Mouse (Mus musculus): ENCODE results near the gene Cmklr1. TPM values are rescaled to one million over a fixed set of nuclear protein-coding genes. Genes with fewer than 3 reads are reported as not detected.

Cmklr1 gene
- polyA plus RNA-seq, 1 experiment from 2014 or later: 63.8 TPM

DNA sequence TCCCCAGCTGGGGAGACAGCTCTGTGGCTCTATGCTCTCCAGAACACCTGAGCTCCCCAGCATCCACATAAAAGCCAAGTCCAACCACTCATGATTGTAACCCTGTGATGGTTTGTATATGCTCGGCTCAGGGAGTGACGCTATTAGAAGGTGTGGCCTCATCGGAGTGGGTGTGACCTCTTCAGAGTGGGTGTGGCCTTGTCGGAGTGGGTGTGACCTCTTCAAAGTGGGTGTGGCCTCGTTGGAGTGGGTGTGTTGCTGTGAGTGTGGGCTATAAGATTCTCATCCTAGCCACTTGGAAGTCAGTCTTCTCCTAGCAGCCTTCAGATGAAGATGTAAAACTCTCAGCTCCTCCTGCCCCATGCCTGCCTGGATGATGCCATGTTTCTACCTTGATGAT, 37.3 kb upstream of the Cmklr1 start:
- H3K4me1 ChIP-seq (ENCODE audit: insufficient read depth, low read depth, low read length): no peaks in the 10 kb centered on the region
- no peak for DNase-seq (ENCODE audit: low spot score)

GRCm38 (mm10) chr5:113685471-113685870, 35.2 kb upstream of the Cmklr1 start:
- WGBS: 62% methylated on average over 5 of the region's 5 CpGs
- no peak overlapping the region for H3K27ac ChIP-seq (ENCODE audit: low read length)
- ATAC-seq: no peak

More for the DNA sequence above, 37.3 kb upstream of the Cmklr1 start:
- TF ChIP-seq CTCF (IDR thresholded peaks at IDR 0.05) (no peak), EP300 (IDR thresholded peaks at IDR 0.05) (no peak)
- Histone ChIP-seq H3K4me2 (replicated peaks; ENCODE audit: low read depth, low read length) (no peak overlapping the region), H3K4me3 (ENCODE audit: low read depth, low read length) (no peak overlapping the region), H3K27me3 (replicated peaks; ENCODE audit: insufficient read depth, low read length) (no peaks in the 10 kb centered on the region), H3K9me3 (ENCODE audit: low read length) (no peaks in the 10 kb centered on the region), H3K36me3 (ENCODE audit: insufficient read depth, low read length) (no peaks in the 10 kb centered on the region), H3K9ac (replicated peaks; ENCODE audit: low read depth) (no peak overlapping the region), H3K27ac (ENCODE audit: low read length) (no peak overlapping the region)
- ATAC-seq: no peak
- 73% methylated on average over 5 of the region's 5 CpGs for WGBS

GRCm38 (mm10) chr5:113683246-113683645, 33.0 kb upstream of the Cmklr1 start:
- no peaks in the 10 kb centered on the region for H3K9me3 ChIP-seq (ENCODE audit: low read length)
- no peak overlapping the region for H3K27ac ChIP-seq (ENCODE audit: low read length)
- no peak for TF ChIP-seq CTCF (IDR thresholded peaks at IDR 0.05)
- ATAC-seq (no peak), DNase-seq (ENCODE audit: low spot score) (no peak)
- H3K27me3 ChIP-seq (replicated peaks; ENCODE audit: insufficient read depth, low read length): no peaks in the 10 kb centered on the region
- no peak overlapping the region for H3K4me2 ChIP-seq (replicated peaks; ENCODE audit: low read depth, low read length)
- no peak overlapping the region for H3K4me3 ChIP-seq (ENCODE audit: low read depth, low read length)
- H3K9ac ChIP-seq (replicated peaks; ENCODE audit: low read depth): no peak overlapping the region
- WGBS: 85% methylated on average over 5 of the region's 5 CpGs
- no peaks in the 10 kb centered on the region for H3K4me1 ChIP-seq (ENCODE audit: insufficient read depth, low read depth, low read length)
- H3K36me3 ChIP-seq (ENCODE audit: insufficient read depth, low read length): no peaks in the 10 kb centered on the region

More at GRCm38 (mm10) chr5:113685471-113685870, 35.2 kb upstream of the Cmklr1 start:
- Histone ChIP-seq H3K9ac (replicated peaks; ENCODE audit: low read depth) (no peak overlapping the region), H3K9me3 (ENCODE audit: low read length) (no peaks in the 10 kb centered on the region), H3K4me1 (ENCODE audit: insufficient read depth, low read depth, low read length) (no peaks in the 10 kb centered on the region), H3K4me2 (replicated peaks; ENCODE audit: low read depth, low read length) (no peak overlapping the region), H3K36me3 (ENCODE audit: insufficient read depth, low read length) (no peaks in the 10 kb centered on the region), H3K27me3 (replicated peaks; ENCODE audit: insufficient read depth, low read length) (no peaks in the 10 kb centered on the region), H3K4me3 (ENCODE audit: low read depth, low read length) (no peak overlapping the region)
- DNase-seq (ENCODE audit: low spot score): no peak
- no peak for TF ChIP-seq EP300 (IDR thresholded peaks at IDR 0.05)

DNA sequence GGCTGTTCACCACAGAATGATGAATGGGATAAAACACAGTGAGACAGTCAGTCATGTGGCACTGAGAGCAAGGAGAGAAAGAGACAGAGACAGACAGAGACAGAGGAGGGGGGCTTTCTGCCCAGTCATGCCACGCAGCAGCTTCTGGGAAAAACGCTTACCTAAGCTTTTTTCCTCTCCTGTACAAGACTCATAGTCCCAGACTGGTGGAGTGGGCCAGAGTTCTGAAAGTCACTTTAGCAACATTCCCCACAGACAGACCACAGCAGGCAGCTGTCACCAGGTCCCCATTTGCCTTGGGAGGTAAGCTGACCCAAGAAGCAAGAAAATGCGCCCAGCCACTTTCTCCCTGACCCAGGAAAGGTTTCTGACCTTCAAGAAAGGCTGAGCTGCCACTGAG, 32.2 kb upstream of the Cmklr1 start:
- WGBS: 73% methylated on average over 3 of the region's 3 CpGs
- no peak for TF ChIP-seq CTCF (IDR thresholded peaks at IDR 0.05)
- no peak for TF ChIP-seq EP300 (IDR thresholded peaks at IDR 0.05)
- no peaks in the 10 kb centered on the region for H3K9me3 ChIP-seq (ENCODE audit: low read length)
- no peak overlapping the region for H3K4me3 ChIP-seq (ENCODE audit: low read depth, low read length)
- DNase-seq (ENCODE audit: low spot score) (no peak), ATAC-seq (no peak)
- H3K27me3 ChIP-seq (replicated peaks; ENCODE audit: insufficient read depth, low read length): no peaks in the 10 kb centered on the region
- no peak overlapping the region for H3K9ac ChIP-seq (replicated peaks; ENCODE audit: low read depth)
- H3K4me1 ChIP-seq (ENCODE audit: insufficient read depth, low read depth, low read length): no peaks in the 10 kb centered on the region
- H3K4me2 ChIP-seq (replicated peaks; ENCODE audit: low read depth, low read length): no peak overlapping the region
- H3K27ac ChIP-seq (ENCODE audit: low read length): no peak overlapping the region
- no peaks in the 10 kb centered on the region for H3K36me3 ChIP-seq (ENCODE audit: insufficient read depth, low read length)

DNA sequence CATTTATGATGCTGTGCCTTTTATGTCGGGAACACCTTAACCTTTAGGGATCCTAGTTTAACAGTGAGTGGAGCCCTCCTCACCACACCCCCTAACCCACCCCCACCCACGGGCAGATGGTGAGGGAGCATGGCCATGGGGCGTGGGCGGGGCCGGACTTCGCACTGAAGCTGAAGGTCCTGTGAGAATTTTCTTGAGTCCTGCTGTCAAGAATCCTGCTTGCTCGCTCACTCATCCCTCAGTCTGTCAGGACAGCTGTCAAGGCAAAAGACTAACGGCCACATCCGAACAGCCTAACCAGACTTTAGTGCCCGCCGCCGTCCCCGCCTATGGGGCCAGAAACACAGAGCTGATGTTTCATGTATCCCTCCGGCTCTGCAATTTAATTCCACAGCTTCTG, 31.0 kb upstream of the Cmklr1 start:
- Histone ChIP-seq H3K9ac (replicated peaks; ENCODE audit: low read depth) (no peak overlapping the region), H3K4me3 (ENCODE audit: low read depth, low read length) (no peak overlapping the region), H3K4me1 (ENCODE audit: insufficient read depth, low read depth, low read length) (no peaks in the 10 kb centered on the region), H3K27ac (ENCODE audit: low read length) (no peak overlapping the region), H3K9me3 (ENCODE audit: low read length) (no peaks in the 10 kb centered on the region), H3K4me2 (replicated peaks; ENCODE audit: low read depth, low read length) (no peak overlapping the region), H3K36me3 (ENCODE audit: insufficient read depth, low read length) (no peaks in the 10 kb centered on the region), H3K27me3 (replicated peaks; ENCODE audit: insufficient read depth, low read length) (no peaks in the 10 kb centered on the region)
- TF ChIP-seq EP300 (IDR thresholded peaks at IDR 0.05): no peak
- TF ChIP-seq CTCF (IDR thresholded peaks at IDR 0.05): no peak
- WGBS: 70% methylated on average over 14 of the region's 14 CpGs
- DNase-seq (ENCODE audit: low spot score) (no peak), ATAC-seq (no peak)

DNA sequence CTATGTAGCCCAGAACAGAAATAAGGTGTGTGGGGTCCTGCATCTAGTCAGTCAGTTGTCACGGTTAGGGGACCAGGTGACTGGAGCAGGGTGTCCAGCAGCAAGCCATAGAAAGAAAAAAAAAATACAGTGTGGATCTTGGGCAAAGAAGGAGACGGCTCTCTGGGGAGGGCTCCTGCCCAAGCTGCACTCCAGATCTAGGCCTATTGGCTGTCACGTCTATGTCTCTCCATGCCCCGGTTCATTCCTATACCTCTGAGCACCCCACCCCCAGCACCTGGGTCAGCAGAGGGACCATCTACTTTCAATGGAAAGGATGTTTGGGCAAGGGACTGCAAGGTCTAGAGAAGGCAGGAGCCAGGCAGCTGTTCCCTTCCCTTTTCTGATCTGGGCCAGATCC, 29.3 kb upstream of the Cmklr1 start:
- Histone ChIP-seq H3K27me3 (replicated peaks; ENCODE audit: insufficient read depth, low read length) (no peaks in the 10 kb centered on the region), H3K27ac (ENCODE audit: low read length) (no peak overlapping the region), H3K9ac (replicated peaks; ENCODE audit: low read depth) (no peak overlapping the region), H3K4me2 (replicated peaks; ENCODE audit: low read depth, low read length) (no peak overlapping the region), H3K4me1 (ENCODE audit: insufficient read depth, low read depth, low read length) (no peaks in the 10 kb centered on the region), H3K36me3 (ENCODE audit: insufficient read depth, low read length) (no peaks in the 10 kb centered on the region), H3K4me3 (ENCODE audit: low read depth, low read length) (no peak overlapping the region), H3K9me3 (ENCODE audit: low read length) (no peaks in the 10 kb centered on the region)
- no peak for DNase-seq (ENCODE audit: low spot score)
- TF ChIP-seq CTCF (IDR thresholded peaks at IDR 0.05): no peak
- TF ChIP-seq EP300 (IDR thresholded peaks at IDR 0.05): no peak
- ATAC-seq: no peak
- WGBS: 85% methylated on average over 4 of the region's 4 CpGs

DNA sequence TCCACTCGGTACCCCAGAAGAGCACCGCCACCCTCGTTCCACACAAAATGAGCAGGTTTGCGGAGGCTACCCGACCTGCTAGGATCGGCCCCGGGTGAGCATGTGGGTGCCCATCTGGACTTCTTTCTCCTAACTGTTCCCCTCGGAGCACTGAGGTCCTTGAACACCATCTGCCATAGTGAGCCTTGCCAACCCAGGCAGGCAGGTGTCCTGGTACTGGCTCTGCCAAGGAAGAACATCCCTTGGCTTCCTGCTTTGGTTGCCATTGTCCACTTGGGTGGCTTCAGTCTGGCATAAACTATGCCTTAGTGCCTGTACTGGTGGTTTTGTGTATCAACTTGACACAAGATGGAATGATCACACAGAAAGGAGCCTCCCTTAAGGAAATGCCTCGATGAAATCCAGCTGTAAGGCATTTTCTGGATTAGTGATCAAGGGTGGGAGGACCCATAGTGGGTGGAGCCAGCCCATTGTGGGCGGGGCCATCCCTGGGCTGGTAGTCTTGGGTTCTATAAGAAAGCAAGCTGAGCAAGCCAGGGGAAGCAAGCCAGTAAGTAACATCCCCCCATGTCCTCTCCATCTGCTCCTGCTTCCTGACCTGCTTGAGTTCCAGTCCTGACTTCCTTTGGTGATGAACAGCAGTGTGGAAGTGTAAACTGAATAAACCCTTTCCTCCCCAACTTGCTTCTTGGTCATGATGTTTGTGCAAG, 28.7 kb upstream of the Cmklr1 start:
- Histone ChIP-seq H3K4me1 (ENCODE audit: insufficient read depth, low read depth, low read length) (no peaks in the 10 kb centered on the region), H3K9ac (replicated peaks; ENCODE audit: low read depth) (no peak overlapping the region), H3K36me3 (ENCODE audit: insufficient read depth, low read length) (no peaks in the 10 kb centered on the region), H3K27ac (ENCODE audit: low read length) (no peak overlapping the region), H3K27me3 (replicated peaks; ENCODE audit: insufficient read depth, low read length) (no peaks in the 10 kb centered on the region), H3K4me3 (ENCODE audit: low read depth, low read length) (no peak overlapping the region), H3K4me2 (replicated peaks; ENCODE audit: low read depth, low read length) (no peak overlapping the region), H3K9me3 (ENCODE audit: low read length) (no peaks in the 10 kb centered on the region)
- 80% methylated on average over 10 of the region's 10 CpGs for WGBS
- no peak for TF ChIP-seq CTCF (IDR thresholded peaks at IDR 0.05)
- TF ChIP-seq EP300 (IDR thresholded peaks at IDR 0.05): no peak
- ATAC-seq (no peak), DNase-seq (ENCODE audit: low spot score) (no peak)
